Mouse (Mus musculus): ENCODE results near the gene Ptgds.

GRCm38 (mm10) chr2:25477967-25478675 lies 8.3 kb upstream of the Ptgds start:
- TF ChIP-seq POLR2A (IDR thresholded peaks at IDR 0.05; ENCODE audit: insufficient read depth, low read depth, low read length) (no peak), CTCF (IDR thresholded peaks at IDR 0.05; ENCODE audit: insufficient read depth, low read depth, low read length) (no peak)
